Mouse (Mus musculus) ES-Bruce4 (cell line): ENCODE measurements around the gene Panx1. TPM values are rescaled to one million over a fixed set of nuclear protein-coding genes. Genes with fewer than 3 reads are reported as not detected.

Source experiments
- H3K27ac ChIP-seq: 2 replicates; pipeline ENCODE4 v1.5.1; 2012; ENCODE audit warnings: low read length, inconsistent platforms; ENCODE audit not compliant: insufficient read depth
- H3K27me3 ChIP-seq: 2 replicates; pipeline ENCODE4 v1.6.1; 2012; ENCODE audit warnings: mild to moderate bottlenecking, low read length, inconsistent platforms; ENCODE audit not compliant: control insufficient read depth, poor library complexity, insufficient read depth, severe bottlenecking
- H3K36me3 ChIP-seq: 2 replicates; pipeline ENCODE4 v1.6.1; 2012; ENCODE audit warnings: inconsistent platforms, mild to moderate bottlenecking, low read length, moderate library complexity; ENCODE audit not compliant: control insufficient read depth, poor library complexity, insufficient read depth, severe bottlenecking
- H3K4me1 ChIP-seq: one replicate; pipeline ENCODE4 v1.8.1; 2011; ENCODE audit warnings: low read length; ENCODE audit not compliant: control insufficient read depth, insufficient read depth
- H3K4me3 ChIP-seq: 2 replicates; pipeline ENCODE4 v1.5.1; 2011; ENCODE audit warnings: low read depth, mild to moderate bottlenecking, low read length
- H3K9ac ChIP-seq: 2 replicates; pipeline ENCODE4 v1.6.1; 2012; ENCODE audit warnings: low read depth, mild to moderate bottlenecking, inconsistent platforms; ENCODE audit not compliant: poor library complexity, severe bottlenecking
- H3K9me3 ChIP-seq: replicated peaks from 2 replicates; pipeline ENCODE4 v1.6.1; 2012; ENCODE audit warnings: mild to moderate bottlenecking, low read length, inconsistent platforms; ENCODE audit not compliant: control insufficient read depth, poor library complexity, insufficient read depth, severe bottlenecking
- CTCF ChIP-seq: IDR thresholded peaks from one replicate; pipeline ENCODE4 v1.8.1; 2011; ENCODE audit warnings: low read depth, low read length
- EP300 ChIP-seq: IDR thresholded peaks from 2 replicates; pipeline ENCODE4 v1.6.1; 2011; ENCODE audit warnings: low read depth, low read length; ENCODE audit not compliant: insufficient read depth
- POLR2A ChIP-seq: IDR thresholded peaks from one replicate; pipeline ENCODE4 v1.8.1; 2011; ENCODE audit warnings: low read length; ENCODE audit not compliant: insufficient read depth
- polyA plus RNA-seq: library from polyadenylated mRNA; stranded (reverse); fragments of >200 nt; gene quantifications from 2 replicates; pipeline ENCODE4 v1.2.4, GENCODE M21; 2011; ENCODE audit warnings: low read depth; ENCODE audit not compliant: missing spikeins, insufficient read depth, insufficient read length

The Panx1 gene
- polyA plus RNA-seq, 1 experiment: 13.5 TPM

GRCm38 (mm10) chr9:15018756-15019131, 26.5 kb downstream of the Panx1 start:
- H3K27ac ChIP-seq: no peak overlapping the region
- no peaks in the 10 kb centered on the region for H3K36me3 ChIP-seq
- no peak overlapping the region for H3K9ac ChIP-seq
- H3K4me1 ChIP-seq: no peaks in the 10 kb centered on the region
- H3K4me3 ChIP-seq: no peak overlapping the region
- H3K27me3 ChIP-seq: no peaks in the 10 kb centered on the region
- no peaks in the 10 kb centered on the region for H3K9me3 ChIP-seq
- TF ChIP-seq POLR2A (no peak), EP300 (no peak), CTCF (no peak)

- Histone ChIP-seq H3K4me3 (no peak overlapping the region), H3K36me3 (no peaks in the 10 kb centered on the region), H3K4me1 (no peaks in the 10 kb centered on the region), H3K9ac (no peak overlapping the region), H3K9me3 (no peaks in the 10 kb centered on the region), H3K27me3 (no peaks in the 10 kb centered on the region), H3K27ac (no peak overlapping the region)
- TF ChIP-seq CTCF (no peak), POLR2A (no peak), EP300 (no peak)
Measured at GRCm38 (mm10) chr9:15017791-15018755, 27.2 kb downstream of the Panx1 start.

GRCm38 (mm10) chr9:15015223-15015956, 29.9 kb downstream of the Panx1 start:
- Histone ChIP-seq H3K27me3 (no peaks in the 10 kb centered on the region), H3K9me3 (no peaks in the 10 kb centered on the region), H3K4me1 (no peaks in the 10 kb centered on the region), H3K27ac (no peak overlapping the region), H3K36me3 (no peaks in the 10 kb centered on the region), H3K9ac (no peak overlapping the region), H3K4me3 (no peak overlapping the region)
- no peak for TF ChIP-seq EP300
- peak; percentile 54 for TF ChIP-seq CTCF

DNA sequence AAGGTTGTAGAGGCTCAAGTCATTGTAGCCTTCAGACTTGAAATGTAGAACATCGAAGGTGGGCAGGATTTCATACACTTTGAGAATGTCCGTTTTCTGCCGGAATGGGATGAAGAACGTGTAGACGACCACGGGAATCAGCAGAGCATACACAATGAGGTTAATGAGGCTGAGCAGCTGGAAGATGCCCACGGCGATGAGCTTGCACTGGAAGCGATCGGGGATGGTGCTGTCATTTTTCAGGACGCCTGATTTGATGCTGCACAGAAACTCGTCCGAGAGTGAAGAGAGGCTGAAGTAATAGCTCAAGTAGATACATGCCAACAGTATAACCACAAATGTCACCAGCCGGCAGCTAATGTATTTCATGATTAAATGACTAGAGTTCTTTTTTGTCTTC, 37.7 kb downstream of the Panx1 start:
- Histone ChIP-seq H3K9ac (no peak overlapping the region), H3K9me3 (no peaks in the 10 kb centered on the region), H3K4me3 (no peak overlapping the region), H3K36me3 (no peaks in the 10 kb centered on the region), H3K27ac (no peak overlapping the region), H3K27me3 (no peaks in the 10 kb centered on the region), H3K4me1 (no peaks in the 10 kb centered on the region)
- TF ChIP-seq CTCF (no peak), EP300 (no peak), POLR2A (no peak)

GRCm38 (mm10) chr9:15004298-15004685, 41.0 kb downstream of the Panx1 start:
- Histone ChIP-seq H3K27ac (no peak overlapping the region), H3K9me3 (no peaks in the 10 kb centered on the region), H3K9ac (no peak overlapping the region), H3K4me1 (no peaks in the 10 kb centered on the region), H3K36me3 (no peaks in the 10 kb centered on the region), H3K4me3 (no peak overlapping the region), H3K27me3 (no peaks in the 10 kb centered on the region)
- TF ChIP-seq POLR2A (no peak), CTCF (no peak), EP300 (no peak)
